Mouse (Mus musculus): ENCODE results near the gene Fbxw4.

Gene Fbxw4

GRCm38 (mm10) chr19:45535214-45535735 lies 124.8 kb downstream of the Fbxw4 start:
- DNase-seq: no peak

- no peak for DNase-seq
Measured at GRCm38 (mm10) chr19:45533617-45534016, 126.5 kb downstream of the Fbxw4 start.

- no peak for DNase-seq
Measured at GRCm38 (mm10) chr19:45531554-45531953, 128.6 kb downstream of the Fbxw4 start.

- no peak for DNase-seq
Measured at GRCm38 (mm10) chr19:45530200-45530995, 129.7 kb downstream of the Fbxw4 start.

- no peak for DNase-seq
Measured at GRCm38 (mm10) chr19:45529294-45529693, 130.8 kb downstream of the Fbxw4 start.
